Mouse (Mus musculus): ENCODE data around the gene Arrdc2. TPM values are rescaled to one million over a fixed set of nuclear protein-coding genes. Genes with fewer than 3 reads are reported as not detected.

Arrdc2 gene
- polyA plus RNA-seq, 1 experiment from 2014 or later = 4.3 TPM

DNA sequence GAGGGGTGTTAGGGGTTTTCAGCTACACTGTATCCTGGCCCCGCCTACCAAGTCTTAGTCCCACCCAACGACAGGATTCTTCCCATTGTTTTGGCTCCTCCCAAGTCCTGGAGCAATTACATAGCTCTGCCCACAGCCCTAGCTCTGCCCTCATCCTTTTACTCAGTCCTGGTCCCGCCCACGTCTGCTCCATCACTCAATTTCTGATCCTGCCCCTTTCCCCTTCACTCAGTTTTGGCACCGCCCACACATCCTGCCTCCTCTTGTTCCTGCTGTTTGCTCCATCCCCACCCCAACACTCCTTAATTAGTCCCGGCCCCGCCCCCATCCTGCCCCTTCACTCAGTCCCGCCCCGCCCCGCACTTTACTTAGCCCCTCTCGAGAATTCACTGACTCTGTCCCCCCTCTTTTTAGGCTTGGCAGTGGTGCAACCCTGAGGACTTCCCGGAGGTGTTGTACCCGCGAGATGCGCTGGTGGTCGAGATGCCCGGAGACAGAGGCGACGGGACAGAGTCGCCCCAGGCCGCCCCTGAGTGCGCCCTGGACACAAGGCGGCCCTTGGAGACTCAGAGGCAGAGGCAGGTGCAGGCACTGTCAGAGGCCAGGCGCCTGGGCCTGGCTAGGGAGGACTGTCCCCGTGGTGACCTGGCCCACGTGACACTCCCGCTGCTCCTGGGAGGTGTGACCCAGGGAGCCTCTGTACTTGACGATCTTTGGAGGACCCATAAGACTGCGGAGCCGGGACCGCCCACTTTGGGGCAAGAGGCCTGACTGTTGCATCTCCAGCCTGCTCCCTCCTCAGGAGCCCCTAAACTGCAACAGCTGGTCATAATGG, 19.2 kb downstream of the Arrdc2 start:
- H3K4me3 ChIP-seq (ENCODE audit: low read depth, low read length) = no peak overlapping the region

DNA sequence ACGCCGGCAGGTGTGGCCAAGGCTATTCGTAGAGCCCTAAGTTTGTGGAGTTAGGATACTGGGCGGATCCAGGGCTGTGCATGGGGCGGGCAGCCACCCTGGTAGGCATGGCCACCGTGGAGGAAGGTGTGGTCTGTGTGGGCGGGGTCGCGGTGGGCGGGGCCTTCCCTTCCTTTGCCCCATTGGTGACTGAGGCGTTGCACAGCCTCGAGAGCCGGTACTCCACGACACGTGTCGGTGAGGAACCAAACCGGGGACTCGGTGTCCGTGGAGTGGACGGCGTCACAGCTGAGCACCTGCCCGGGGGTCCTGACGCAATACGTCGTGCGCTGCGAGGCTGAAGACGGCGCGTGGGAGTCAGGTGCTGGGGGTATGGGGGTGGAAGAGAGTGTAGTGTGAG, 22.8 kb downstream of the Arrdc2 start:
- DNase-seq (peak; percentile 42), ATAC-seq (ENCODE audit: insufficient read depth) (peak; percentile 42)
- Histone ChIP-seq H3K4me2 (peak overlapping the region; percentile 47), H3K27me3 (ENCODE audit: insufficient read depth, low read length) (peaks cover 21% of the 10 kb centered on the region), H3K9me3 (ENCODE audit: low read depth, low read length) (peaks cover 2% of the 10 kb centered on the region; the same call in 1 of the 2 replicates), H3K4me1 (ENCODE audit: insufficient read depth) (no peaks in the 10 kb centered on the region), H3K4me3 (ENCODE audit: low read depth, low read length) (peak overlapping the region; percentile 12), H3K9ac (no peak overlapping the region), H3K27ac (ENCODE audit: low read depth) (no peak overlapping the region), H3K36me3 (ENCODE audit: insufficient read depth) (no peaks in the 10 kb centered on the region)
- TF ChIP-seq CTCF (IDR thresholded peaks at IDR 0.05; ENCODE audit: low read depth) = no peak
- 3% methylated on average over 30 of the region's 30 CpGs for WGBS

More for the DNA sequence above, 19.2 kb downstream of the Arrdc2 start:
- no peak for TF ChIP-seq CTCF (IDR thresholded peaks at IDR 0.05; ENCODE audit: low read depth)
- no peaks in the 10 kb centered on the region for H3K4me1 ChIP-seq (ENCODE audit: insufficient read depth)
- ATAC-seq (ENCODE audit: insufficient read depth) (peak; percentile 80), DNase-seq (peak; percentile 82)
- peaks cover 17% of the 10 kb centered on the region for H3K27me3 ChIP-seq (ENCODE audit: insufficient read depth, low read length)
- H3K9me3 ChIP-seq (ENCODE audit: low read depth, low read length) = peaks cover 2% of the 10 kb centered on the region; the same call in 1 of the 2 replicates
- peak overlapping the region; percentile 48 for H3K4me2 ChIP-seq
- no peak overlapping the region for H3K27ac ChIP-seq (ENCODE audit: low read depth)
- H3K36me3 ChIP-seq (ENCODE audit: insufficient read depth) = no peaks in the 10 kb centered on the region
- WGBS = 3% methylated on average over 31 of the region's 31 CpGs
- H3K9ac ChIP-seq = no peak overlapping the region

DNA sequence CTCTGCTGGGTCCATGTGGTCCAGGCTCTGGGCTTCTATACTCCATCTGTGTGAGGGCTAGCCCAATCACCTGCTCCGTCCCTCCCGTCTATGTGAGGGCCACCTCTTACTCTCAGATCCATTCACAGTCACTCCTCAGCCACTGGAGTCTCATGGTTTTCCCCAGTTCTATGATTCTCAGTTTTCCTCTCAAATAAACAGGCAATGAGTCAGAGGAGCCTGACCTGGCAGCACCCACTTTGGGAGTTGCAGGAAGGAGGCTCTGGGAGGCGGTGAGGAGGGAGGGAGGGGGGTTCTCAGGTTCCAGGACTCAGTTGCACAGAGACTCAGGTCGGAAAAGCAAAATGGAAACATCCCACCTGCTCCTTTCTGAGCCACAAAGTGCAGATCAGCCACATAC, 26.6 kb downstream of the Arrdc2 start:
- no peaks in the 10 kb centered on the region for H3K36me3 ChIP-seq (ENCODE audit: insufficient read depth)
- DNase-seq = no peak
- no peaks in the 10 kb centered on the region for H3K4me1 ChIP-seq (ENCODE audit: insufficient read depth)
- no peak for ATAC-seq (ENCODE audit: insufficient read depth)
- no peak for TF ChIP-seq CTCF (IDR thresholded peaks at IDR 0.05; ENCODE audit: low read depth)
- 45% methylated on average over 4 of the region's 4 CpGs for WGBS
- no peak overlapping the region for H3K27ac ChIP-seq (ENCODE audit: low read depth)
- H3K9ac ChIP-seq = no peak overlapping the region
- no peak overlapping the region for H3K4me3 ChIP-seq (ENCODE audit: low read depth, low read length)
- no peaks in the 10 kb centered on the region for H3K9me3 ChIP-seq (ENCODE audit: low read depth, low read length)
- peaks cover 21% of the 10 kb centered on the region for H3K27me3 ChIP-seq (ENCODE audit: insufficient read depth, low read length)
- H3K4me2 ChIP-seq = no peak overlapping the region

- no peak overlapping the region for H3K4me2 ChIP-seq
- no peak for DNase-seq
- no peaks in the 10 kb centered on the region for H3K9me3 ChIP-seq (ENCODE audit: low read depth, low read length)
- H3K9ac ChIP-seq = no peak overlapping the region
- peaks cover 16% of the 10 kb centered on the region for H3K27me3 ChIP-seq (ENCODE audit: insufficient read depth, low read length)
- H3K4me3 ChIP-seq (ENCODE audit: low read depth, low read length) = no peak overlapping the region
- H3K27ac ChIP-seq (ENCODE audit: low read depth) = no peak overlapping the region
- 28% methylated on average over 4 of the region's 4 CpGs for WGBS
- no peak for TF ChIP-seq CTCF (IDR thresholded peaks at IDR 0.05; ENCODE audit: low read depth)
- H3K36me3 ChIP-seq (ENCODE audit: insufficient read depth) = no peaks in the 10 kb centered on the region
- H3K4me1 ChIP-seq (ENCODE audit: insufficient read depth) = no peaks in the 10 kb centered on the region
- ATAC-seq (ENCODE audit: insufficient read depth) = no peak
Observed at GRCm38 (mm10) chr8:70812055-70812454, 27.5 kb downstream of the Arrdc2 start.

GRCm38 (mm10) chr8:70810962-70811680, 28.4 kb downstream of the Arrdc2 start:
- Histone ChIP-seq H3K4me1 (ENCODE audit: insufficient read depth) (no peaks in the 10 kb centered on the region), H3K9me3 (ENCODE audit: low read depth, low read length) (no peaks in the 10 kb centered on the region), H3K4me2 (no peak overlapping the region), H3K9ac (no peak overlapping the region), H3K4me3 (ENCODE audit: low read depth, low read length) (no peak overlapping the region), H3K27me3 (ENCODE audit: insufficient read depth, low read length) (peaks cover 7% of the 10 kb centered on the region; the same call in 1 of the 2 replicates), H3K27ac (ENCODE audit: low read depth) (no peak overlapping the region), H3K36me3 (ENCODE audit: insufficient read depth) (no peaks in the 10 kb centered on the region)
- ATAC-seq (ENCODE audit: insufficient read depth) = no peak
- TF ChIP-seq CTCF (IDR thresholded peaks at IDR 0.05; ENCODE audit: low read depth) = no peak
- DNase-seq = no peak
- 68% methylated on average over 20 of the region's 20 CpGs for WGBS

DNA sequence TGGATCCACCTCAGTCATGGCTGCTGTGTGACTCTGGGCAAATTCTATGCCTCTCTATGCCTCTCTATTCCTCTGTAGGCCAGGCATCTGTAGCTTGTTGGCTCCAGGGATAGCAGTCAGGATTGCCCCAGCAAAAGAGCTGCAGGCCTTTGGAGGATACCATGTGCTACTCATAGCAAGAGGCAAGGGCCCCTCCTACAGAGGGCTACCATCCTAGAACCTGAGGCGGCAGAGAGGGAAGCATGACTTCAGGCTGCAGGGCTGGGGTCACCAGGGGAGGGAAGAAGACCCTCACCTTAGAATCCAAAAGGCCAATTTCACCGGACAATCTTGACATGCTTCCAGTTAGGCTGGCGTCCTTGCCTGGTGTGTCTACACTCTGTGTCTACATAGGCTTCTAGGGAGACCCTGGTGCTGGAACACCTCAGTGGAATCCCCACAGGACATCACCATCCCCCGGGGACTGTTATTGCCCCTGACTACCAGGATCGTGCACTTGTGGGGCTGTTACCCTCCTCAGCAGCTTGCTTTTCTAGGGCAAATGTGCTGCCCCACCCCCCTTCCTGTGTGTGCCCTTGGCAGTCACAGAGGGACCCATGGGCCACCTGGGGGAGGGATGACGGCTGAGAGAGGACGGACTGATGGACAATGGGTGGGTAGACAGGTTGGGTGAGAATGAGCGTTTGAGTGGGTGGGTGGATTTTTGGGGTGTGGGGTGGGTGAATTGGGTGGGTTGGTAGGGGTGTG, 30.4 kb downstream of the Arrdc2 start:
- Histone ChIP-seq H3K4me3 (ENCODE audit: low read depth, low read length) (no peak overlapping the region), H3K27me3 (ENCODE audit: insufficient read depth, low read length) (peaks cover 8% of the 10 kb centered on the region; the same call in 1 of the 2 replicates)

More for the DNA sequence above, 30.4 kb downstream of the Arrdc2 start:
- ATAC-seq (ENCODE audit: insufficient read depth) (no peak), DNase-seq (no peak)
- Histone ChIP-seq H3K27ac (ENCODE audit: low read depth) (no peak overlapping the region), H3K4me2 (no peak overlapping the region), H3K9me3 (ENCODE audit: low read depth, low read length) (no peaks in the 10 kb centered on the region), H3K4me1 (ENCODE audit: insufficient read depth) (no peaks in the 10 kb centered on the region), H3K36me3 (ENCODE audit: insufficient read depth) (no peaks in the 10 kb centered on the region), H3K9ac (no peak overlapping the region)
- TF ChIP-seq CTCF (IDR thresholded peaks at IDR 0.05; ENCODE audit: low read depth) = no peak
- 68% methylated on average over 8 of the region's 8 CpGs for WGBS
